Mouse (Mus musculus) lung, postnatal 0 days (tissue): ENCODE measurements around the gene Pxmp4.

ENCODE experiments used
- CTCF ChIP-seq: IDR thresholded peaks from 2 replicates; pipeline ENCODE4 v1.5.1; 2016; ENCODE audit warnings: antibody characterized with exemption, mild to moderate bottlenecking
- EP300 ChIP-seq: IDR thresholded peaks from 2 replicates; pipeline ENCODE4 v1.6.1; 2016; ENCODE audit warnings: antibody characterized with exemption, mild to moderate bottlenecking, control low read depth

- TF ChIP-seq CTCF (no peak), EP300 (no peak)
Measured at GRCm38 (mm10) chr2:154563612-154564170, 39.8 kb downstream of the Pxmp4 start.
